Mouse (Mus musculus): ENCODE results near the gene Fbxo40. TPM values are rescaled to one million over a fixed set of nuclear protein-coding genes. Genes with fewer than 3 reads are reported as not detected.

The Fbxo40 gene
- polyA plus RNA-seq, 2 experiments from 2014 or later: 0.88 to 1.3 TPM

- ATAC-seq: no peak
These were observed 69.1 kb downstream of the Fbxo40 start for GRCm38 (mm10) chr16:36921067-36921613.

DNA sequence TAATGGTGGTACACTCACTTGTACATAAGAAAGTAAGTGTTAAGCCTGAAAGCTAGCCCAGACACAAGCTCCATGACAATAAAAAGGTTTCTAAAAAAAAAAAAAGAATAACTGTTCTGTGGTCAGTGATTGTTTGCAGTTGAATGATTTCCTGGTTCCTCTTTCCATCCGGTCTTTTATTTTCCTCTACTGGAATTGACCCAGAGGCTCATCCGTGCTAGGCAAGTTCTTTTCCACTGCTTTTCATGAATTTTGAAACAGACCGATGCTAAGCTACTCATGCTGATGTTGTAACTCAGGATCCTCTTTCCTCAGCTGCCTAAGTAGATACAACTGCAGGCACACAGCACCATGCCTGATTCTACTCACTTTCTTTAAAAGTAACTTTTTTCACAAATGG lies 69.9 kb downstream of the Fbxo40 start:
- no peak for ATAC-seq

DNA sequence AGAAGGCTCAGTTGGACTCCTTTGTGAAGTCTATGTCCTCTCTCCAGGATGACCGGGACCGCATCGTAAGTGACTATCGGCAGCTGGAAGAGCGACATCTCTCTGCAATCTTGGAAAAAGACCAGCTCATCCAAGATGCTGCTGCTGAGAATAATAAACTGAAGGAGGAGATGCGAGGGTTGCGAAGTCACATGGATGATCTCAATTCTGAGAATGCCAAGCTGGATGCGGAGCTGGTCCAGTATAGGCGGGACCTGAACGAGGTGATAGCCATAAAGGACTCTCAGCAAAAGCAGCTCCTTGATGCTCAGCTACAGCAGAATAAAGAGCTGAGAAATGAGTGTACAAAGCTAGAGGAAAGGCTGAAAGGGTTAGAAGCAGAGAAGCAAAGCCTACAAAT lies 71.8 kb downstream of the Fbxo40 start:
- no peak for ATAC-seq

- ATAC-seq: no peak
These were observed 76.1 kb downstream of the Fbxo40 start for GRCm38 (mm10) chr16:36914195-36914594.

Other genes with a start within 250 kb of the Fbxo40 start
- 10 to 100 TPM; 20.4 to 57.5 TPM for gene Slc15a2, start 205.5 kb downstream of the Fbxo40 start, polyA plus RNA-seq (2017; shearing (Covaris generic))
- 10 to 100 TPM; 12.1 to 22.1 TPM for gene Iqcb1, start 162.1 kb downstream of the Fbxo40 start, polyA plus RNA-seq (2017; shearing (Covaris generic))
- gene Eaf2, start 115.5 kb downstream of the Fbxo40 start, polyA plus RNA-seq (2017; shearing (Covaris generic)): 1 to 10 TPM; 1.4 to 2.5 TPM
- gene Golgb1, start 115.3 kb downstream of the Fbxo40 start, polyA plus RNA-seq (2017; shearing (Covaris generic)): 10 to 100 TPM; 39.5 to 40.1 TPM
- gene Hcls1, start 55.5 kb downstream of the Fbxo40 start, polyA plus RNA-seq (2017; shearing (Covaris generic)): 100 to 1,000 TPM; 134 to 224 TPM
- gene Polq, start 21.3 kb upstream of the Fbxo40 start, polyA plus RNA-seq (2017; shearing (Covaris generic)): 1 to 10 TPM; 3.0 to 3.3 TPM

Data from activated CD4-positive, CD25-positive, alpha-beta regulatory T cell, adult 4 months (primary cell).